Mouse (Mus musculus): ENCODE measurements around the gene Pam.
"Not testable (repeated sequence)": the region's sequence is repeated elsewhere in the genome, so short reads cannot be mapped to it uniquely, and the experiment has no call there.

Pam gene

GRCm38 (mm10) chr1:97960681-97961080 is 134.8 kb downstream of the Pam start:
- Histone ChIP-seq H3K36me3 (ENCODE audit: insufficient read depth, low read length) (no peaks in the 10 kb centered on the region), H3K9me3 (ENCODE audit: low read length) (no peaks in the 10 kb centered on the region), H3K27me3 (ENCODE audit: insufficient read depth, low read length) (no peaks in the 10 kb centered on the region), H3K4me3 (replicated peaks; ENCODE audit: low read length) (no peak overlapping the region), H3K4me1 (replicated peaks; ENCODE audit: low read depth, low read length) (no peaks in the 10 kb centered on the region)
- TF ChIP-seq NANOG (IDR thresholded peaks at IDR 0.05; ENCODE audit: borderline replicate concordance, low read length) (no peak), POU5F1 (IDR thresholded peaks at IDR 0.05; ENCODE audit: borderline replicate concordance, low read length) (no peak), CTCF (conservative IDR thresholded peaks at IDR 0.05; ENCODE audit: low read length) (no peak)

- no peak for TF ChIP-seq POU5F1 (IDR thresholded peaks at IDR 0.05; ENCODE audit: borderline replicate concordance, low read length)
- no peak for TF ChIP-seq NANOG (IDR thresholded peaks at IDR 0.05; ENCODE audit: borderline replicate concordance, low read length)
- no peak for TF ChIP-seq CTCF (conservative IDR thresholded peaks at IDR 0.05; ENCODE audit: low read length)
- Histone ChIP-seq H3K27me3 (ENCODE audit: insufficient read depth, low read length) (no peaks in the 10 kb centered on the region), H3K4me3 (replicated peaks; ENCODE audit: low read length) (no peak overlapping the region), H3K4me1 (replicated peaks; ENCODE audit: low read depth, low read length) (no peaks in the 10 kb centered on the region), H3K36me3 (ENCODE audit: insufficient read depth, low read length) (no peaks in the 10 kb centered on the region), H3K9me3 (ENCODE audit: low read length) (no peaks in the 10 kb centered on the region)
Measured at GRCm38 (mm10) chr1:97960124-97960523, 135.3 kb downstream of the Pam start.

- no peaks in the 10 kb centered on the region for H3K4me1 ChIP-seq (replicated peaks; ENCODE audit: low read depth, low read length)
- H3K9me3 ChIP-seq (ENCODE audit: low read length) = no peaks in the 10 kb centered on the region
- no peak overlapping the region for H3K4me3 ChIP-seq (replicated peaks; ENCODE audit: low read length)
- no peak for TF ChIP-seq POU5F1 (IDR thresholded peaks at IDR 0.05; ENCODE audit: borderline replicate concordance, low read length)
- no peaks in the 10 kb centered on the region for H3K27me3 ChIP-seq (ENCODE audit: insufficient read depth, low read length)
- H3K36me3 ChIP-seq (ENCODE audit: insufficient read depth, low read length) = no peaks in the 10 kb centered on the region
Measured at GRCm38 (mm10) chr1:97958759-97959158, 136.7 kb downstream of the Pam start.

- not testable (repeated sequence) for H3K4me3 ChIP-seq (replicated peaks; ENCODE audit: low read length); H3K36me3 ChIP-seq (ENCODE audit: insufficient read depth, low read length); H3K27me3 ChIP-seq (ENCODE audit: insufficient read depth, low read length); H3K4me1 ChIP-seq (replicated peaks; ENCODE audit: low read depth, low read length); H3K9me3 ChIP-seq (ENCODE audit: low read length)
Measured at GRCm38 (mm10) chr1:97949258-97949657, 146.2 kb downstream of the Pam start.

DNA sequence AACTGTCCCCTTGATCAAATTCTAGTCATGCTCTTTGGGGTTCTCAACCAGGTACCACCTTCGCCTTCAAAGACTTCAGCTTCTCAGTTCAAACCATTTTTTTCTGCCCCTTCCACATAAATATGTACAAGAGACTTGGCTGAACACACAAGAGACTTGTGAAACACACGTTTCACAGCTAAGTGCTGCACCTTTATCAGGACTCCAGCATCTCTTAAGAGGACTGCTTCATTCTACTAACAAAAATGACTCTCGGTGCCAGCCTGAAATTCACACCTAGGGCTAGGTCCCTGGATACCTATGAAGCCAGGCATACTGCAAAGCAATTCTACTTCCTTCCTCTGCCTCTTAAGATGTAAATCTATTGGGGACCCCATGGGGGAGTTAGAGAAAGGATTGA is 148.3 kb downstream of the Pam start:
- H3K36me3 ChIP-seq (ENCODE audit: insufficient read depth, low read length) = no peaks in the 10 kb centered on the region
- no peaks in the 10 kb centered on the region for H3K9me3 ChIP-seq (ENCODE audit: low read length)
- no peaks in the 10 kb centered on the region for H3K27me3 ChIP-seq (ENCODE audit: insufficient read depth, low read length)
- no peaks in the 10 kb centered on the region for H3K4me1 ChIP-seq (replicated peaks; ENCODE audit: low read depth, low read length)
- TF ChIP-seq POU5F1 (IDR thresholded peaks at IDR 0.05; ENCODE audit: borderline replicate concordance, low read length) (no peak), CTCF (conservative IDR thresholded peaks at IDR 0.05; ENCODE audit: low read length) (no peak), NANOG (IDR thresholded peaks at IDR 0.05; ENCODE audit: borderline replicate concordance, low read length) (no peak)
- H3K4me3 ChIP-seq (replicated peaks; ENCODE audit: low read length) = no peak overlapping the region

GRCm38 (mm10) chr1:97943908-97944608 is 151.4 kb downstream of the Pam start:
- Histone ChIP-seq H3K36me3 (ENCODE audit: insufficient read depth, low read length) (no peaks in the 10 kb centered on the region), H3K4me3 (replicated peaks; ENCODE audit: low read length) (no peak overlapping the region), H3K9me3 (ENCODE audit: low read length) (no peaks in the 10 kb centered on the region), H3K27me3 (ENCODE audit: insufficient read depth, low read length) (no peaks in the 10 kb centered on the region), H3K4me1 (replicated peaks; ENCODE audit: low read depth, low read length) (no peaks in the 10 kb centered on the region)
- no peak for TF ChIP-seq POU5F1 (IDR thresholded peaks at IDR 0.05; ENCODE audit: borderline replicate concordance, low read length)
- TF ChIP-seq CTCF (conservative IDR thresholded peaks at IDR 0.05; ENCODE audit: low read length) = no peak
- TF ChIP-seq NANOG (IDR thresholded peaks at IDR 0.05; ENCODE audit: borderline replicate concordance, low read length) = no peak

- no peak for TF ChIP-seq CTCF (conservative IDR thresholded peaks at IDR 0.05; ENCODE audit: low read length)
- TF ChIP-seq NANOG (IDR thresholded peaks at IDR 0.05; ENCODE audit: borderline replicate concordance, low read length) = no peak
- TF ChIP-seq POU5F1 (IDR thresholded peaks at IDR 0.05; ENCODE audit: borderline replicate concordance, low read length) = no peak
- H3K9me3 ChIP-seq (ENCODE audit: low read length) = no peaks in the 10 kb centered on the region
- H3K27me3 ChIP-seq (ENCODE audit: insufficient read depth, low read length) = no peaks in the 10 kb centered on the region
- no peak overlapping the region for H3K4me3 ChIP-seq (replicated peaks; ENCODE audit: low read length)
- H3K36me3 ChIP-seq (ENCODE audit: insufficient read depth, low read length) = no peaks in the 10 kb centered on the region
- no peaks in the 10 kb centered on the region for H3K4me1 ChIP-seq (replicated peaks; ENCODE audit: low read depth, low read length)
Measured at GRCm38 (mm10) chr1:97943402-97943801, 152.0 kb downstream of the Pam start.

GRCm38 (mm10) chr1:97942966-97943365 is 152.5 kb downstream of the Pam start:
- H3K27me3 ChIP-seq (ENCODE audit: insufficient read depth, low read length) = no peaks in the 10 kb centered on the region
- no peak for TF ChIP-seq CTCF (conservative IDR thresholded peaks at IDR 0.05; ENCODE audit: low read length)
- TF ChIP-seq NANOG (IDR thresholded peaks at IDR 0.05; ENCODE audit: borderline replicate concordance, low read length) = no peak
- TF ChIP-seq POU5F1 (IDR thresholded peaks at IDR 0.05; ENCODE audit: borderline replicate concordance, low read length) = no peak

DNA sequence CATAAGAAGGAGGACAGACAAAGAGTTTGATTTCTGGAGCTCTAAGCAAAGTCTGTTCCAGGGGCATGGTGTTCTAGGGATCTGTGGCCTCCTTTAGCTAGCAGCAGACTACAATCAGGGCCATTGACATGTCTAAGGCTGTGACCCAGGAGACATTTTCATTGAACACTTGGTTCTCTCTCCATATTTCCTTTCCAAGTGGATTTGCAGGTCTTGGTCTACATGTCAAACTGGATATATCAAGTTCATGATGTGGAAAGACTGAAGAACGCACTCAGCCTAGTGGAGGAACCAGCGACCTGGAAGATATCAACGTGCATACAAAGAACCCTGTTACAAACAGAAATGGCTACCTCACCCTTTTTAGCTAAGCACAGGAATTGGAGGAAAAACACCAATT is 156.9 kb downstream of the Pam start:
- TF ChIP-seq CTCF (conservative IDR thresholded peaks at IDR 0.05; ENCODE audit: low read length) (no peak), POU5F1 (IDR thresholded peaks at IDR 0.05; ENCODE audit: borderline replicate concordance, low read length) (no peak)
- no peaks in the 10 kb centered on the region for H3K36me3 ChIP-seq (ENCODE audit: insufficient read depth, low read length)
- H3K9me3 ChIP-seq (ENCODE audit: low read length) = no peaks in the 10 kb centered on the region
- no peaks in the 10 kb centered on the region for H3K4me1 ChIP-seq (replicated peaks; ENCODE audit: low read depth, low read length)
- H3K27me3 ChIP-seq (ENCODE audit: insufficient read depth, low read length) = no peaks in the 10 kb centered on the region
- no peak overlapping the region for H3K4me3 ChIP-seq (replicated peaks; ENCODE audit: low read length)

More at GRCm38 (mm10) chr1:97942966-97943365, 152.5 kb downstream of the Pam start:
- Histone ChIP-seq H3K4me3 (replicated peaks; ENCODE audit: low read length) (no peak overlapping the region), H3K9me3 (ENCODE audit: low read length) (no peaks in the 10 kb centered on the region), H3K4me1 (replicated peaks; ENCODE audit: low read depth, low read length) (no peaks in the 10 kb centered on the region), H3K36me3 (ENCODE audit: insufficient read depth, low read length) (no peaks in the 10 kb centered on the region)

Measured in E14TG2a.4 (cell line).